Mouse (Mus musculus): ENCODE measurements around the gene Cryz.

GRCm38 (mm10) chr3:154646638-154647442 is 50.3 kb downstream of the Cryz start:
- no peak for TF ChIP-seq POLR2AphosphoS5 (IDR thresholded peaks at IDR 0.05; ENCODE audit: borderline replicate concordance, low read depth, low read length)
- TF ChIP-seq TBP (IDR thresholded peaks at IDR 0.05; ENCODE audit: low read depth, low read length): no peak
- no peak for TF ChIP-seq POLR2A (IDR thresholded peaks at IDR 0.05; ENCODE audit: control insufficient read depth in 1 of 2, insufficient read depth in 1 of 2, low read depth in 1 of 2, low read length in 2 of 2, poor library complexity in 1 of 2)
- TF ChIP-seq MAX (IDR thresholded peaks at IDR 0.05; ENCODE audit: low read length): no peak
- peak in 1 of 3 experiments; percentile 60; a peak in 2 of 6 replicates for TF ChIP-seq CTCF (IDR thresholded peaks at IDR 0.05 in 2 of 3, conservative IDR thresholded peaks at IDR 0.05 in 1 of 3; ENCODE audit: control insufficient read depth in 1 of 3, insufficient read depth in 1 of 3, low read depth in 2 of 3, low read length in 3 of 3, poor library complexity in 1 of 3, severe bottlenecking in 1 of 3)
- TF ChIP-seq ZC3H11A (IDR thresholded peaks at IDR 0.05; ENCODE audit: low read depth, low read length): peak; percentile 59
- no peak for TF ChIP-seq MYC (IDR thresholded peaks at IDR 0.05; ENCODE audit: low read depth, low read length)
- no peak for TF ChIP-seq E2F4 (IDR thresholded peaks at IDR 0.05; ENCODE audit: borderline replicate concordance, low read depth, low read length)
- no peak for TF ChIP-seq ZMIZ1 (IDR thresholded peaks at IDR 0.05; ENCODE audit: low read depth, low read length)
- TF ChIP-seq EP300 (IDR thresholded peaks at IDR 0.05; ENCODE audit: low read depth in 1 of 2, low read length in 2 of 2): no peak
- no peak; the same call in 1 of the 2 replicates for TF ChIP-seq ZKSCAN1 (IDR thresholded peaks at IDR 0.05; ENCODE audit: low read depth, low read length)

Measured in MEL (cell line).